Mouse (Mus musculus): ENCODE measurements around the gene Rab13. TPM values are rescaled to one million over a fixed set of nuclear protein-coding genes. Genes with fewer than 3 reads are reported as not detected.
A peak's percentile ranks its signal among the peaks of the same experiment; 100 is the strongest.

Rab13 gene
- polyA plus RNA-seq, 1 experiment = 2.6 TPM

- Histone ChIP-seq H3K4me3 (ENCODE audit: extremely low read depth, insufficient read depth, insufficient read length) (peak overlapping the region; percentile 98), H3K36me3 (ENCODE audit: control insufficient read depth, insufficient read depth, low read length) (peaks cover 28% of the 10 kb centered on the region), H3K4me1 (ENCODE audit: control insufficient read depth, insufficient read depth, insufficient read length) (peaks cover 12% of the 10 kb centered on the region; the same call in 1 of the 2 replicates), H3K27ac (ENCODE audit: insufficient read depth, low read length) (no peak overlapping the region), H3K27me3 (ENCODE audit: control insufficient read depth, insufficient read depth, low read length) (no peaks in the 10 kb centered on the region)
- 9% methylated on average over 5 of the region's 5 CpGs for WGBS
- DNase-seq (ENCODE audit: low read depth in 1 of 2, low spot score in 2 of 2) = no peak
- no peak for TF ChIP-seq CTCF (IDR thresholded peaks at IDR 0.05; ENCODE audit: extremely low read depth, insufficient read depth, insufficient read length, insufficient replicate concordance)
These were observed 772 bp upstream of the Rab13 start for GRCm38 (mm10) chr3:90212723-90213122.

DNA sequence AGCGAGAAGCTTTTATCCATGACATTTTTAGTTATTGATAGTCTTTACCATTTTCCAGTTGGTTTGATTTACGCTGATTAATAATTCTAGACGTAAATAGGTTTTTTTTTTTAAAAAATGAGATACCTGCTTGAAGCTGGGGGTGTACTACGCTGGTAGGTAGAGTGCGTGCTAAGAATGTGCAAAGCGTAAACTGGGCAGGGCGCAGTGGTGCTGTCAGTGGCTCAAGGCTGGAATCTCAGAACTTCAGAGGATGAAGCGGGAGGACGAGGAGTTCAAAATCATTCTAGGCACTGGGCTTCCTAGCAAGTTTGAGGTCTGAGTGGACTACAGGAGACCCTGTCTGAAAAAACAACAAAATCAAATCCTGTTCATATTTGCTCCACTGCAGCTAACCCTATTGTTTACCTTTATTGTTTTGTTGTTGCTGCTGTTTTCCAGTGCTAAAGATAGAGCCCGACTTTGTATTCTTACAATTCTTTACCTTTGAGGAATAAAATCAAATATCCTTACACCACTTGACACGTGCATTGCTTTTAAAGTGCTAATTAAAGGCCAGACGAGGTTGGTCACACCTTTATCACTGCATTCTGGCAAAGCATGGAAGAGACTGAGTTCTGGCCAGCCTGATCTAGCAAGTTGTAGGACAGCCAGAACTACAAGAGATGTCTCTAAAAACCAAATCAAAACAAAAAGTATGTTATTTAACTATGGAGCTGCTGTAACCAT is 625 bp downstream of the Rab13 start:
- Histone ChIP-seq H3K4me1 (ENCODE audit: control insufficient read depth, insufficient read depth, insufficient read length) (peaks cover 12% of the 10 kb centered on the region; the same call in 1 of the 2 replicates), H3K4me3 (ENCODE audit: extremely low read depth, insufficient read depth, insufficient read length) (peak overlapping the region; percentile 45), H3K27ac (ENCODE audit: insufficient read depth, low read length) (no peak overlapping the region), H3K27me3 (ENCODE audit: control insufficient read depth, insufficient read depth, low read length) (no peaks in the 10 kb centered on the region), H3K36me3 (ENCODE audit: control insufficient read depth, insufficient read depth, low read length) (peaks cover 17% of the 10 kb centered on the region)
- TF ChIP-seq CTCF (IDR thresholded peaks at IDR 0.05; ENCODE audit: extremely low read depth, insufficient read depth, insufficient read length, insufficient replicate concordance) = no peak
- TF ChIP-seq POLR2A (IDR thresholded peaks at IDR 0.05; ENCODE audit: low read depth, low read length) = no peak
- DNase-seq (ENCODE audit: low read depth in 1 of 2, low spot score in 2 of 2) = no peak
- WGBS = 43% methylated on average over 12 of the region's 12 CpGs

DNA sequence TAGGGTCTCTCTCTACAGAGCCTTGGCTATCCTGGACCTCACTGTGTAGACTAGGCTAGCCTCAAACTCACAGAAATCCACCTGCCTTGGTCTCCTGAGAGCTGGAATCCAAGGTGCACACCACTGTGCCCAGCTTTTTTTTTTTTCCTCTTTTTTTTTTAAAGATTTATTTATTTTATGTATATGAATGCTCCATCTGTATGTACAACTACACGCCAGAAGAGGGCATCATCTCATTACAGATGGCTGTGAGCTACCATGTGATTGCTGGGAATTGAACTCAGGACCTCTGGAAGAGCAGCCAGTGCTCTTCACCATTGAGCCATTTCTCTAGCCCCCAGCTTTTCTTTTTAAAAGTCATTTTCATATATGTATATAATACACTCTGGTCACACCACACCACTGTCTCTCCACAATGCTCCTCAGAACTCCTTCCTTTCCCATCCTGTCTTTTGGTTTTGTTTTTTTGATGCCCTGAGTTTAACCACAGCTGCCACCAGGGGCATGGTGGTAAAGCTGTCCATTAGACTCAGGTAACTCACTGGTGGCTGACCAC is 2.4 kb downstream of the Rab13 start:
- Histone ChIP-seq H3K27ac (ENCODE audit: insufficient read depth, low read length) (no peak overlapping the region), H3K36me3 (ENCODE audit: control insufficient read depth, insufficient read depth, low read length) (peaks cover 8% of the 10 kb centered on the region), H3K4me1 (ENCODE audit: control insufficient read depth, insufficient read depth, insufficient read length) (peaks cover 15% of the 10 kb centered on the region), H3K27me3 (ENCODE audit: control insufficient read depth, insufficient read depth, low read length) (peaks cover 3% of the 10 kb centered on the region; the same call in 1 of the 2 replicates), H3K4me3 (ENCODE audit: extremely low read depth, insufficient read depth, insufficient read length) (no peak overlapping the region)
- 33% methylated on average over 1 of the region's 1 CpGs for WGBS
- TF ChIP-seq POLR2A (IDR thresholded peaks at IDR 0.05; ENCODE audit: low read depth, low read length) (no peak), CTCF (IDR thresholded peaks at IDR 0.05; ENCODE audit: extremely low read depth, insufficient read depth, insufficient read length, insufficient replicate concordance) (no peak)
- DNase-seq (ENCODE audit: low read depth in 1 of 2, low spot score in 2 of 2) = peak in 1 of 2 experiments; percentile 10

DNA sequence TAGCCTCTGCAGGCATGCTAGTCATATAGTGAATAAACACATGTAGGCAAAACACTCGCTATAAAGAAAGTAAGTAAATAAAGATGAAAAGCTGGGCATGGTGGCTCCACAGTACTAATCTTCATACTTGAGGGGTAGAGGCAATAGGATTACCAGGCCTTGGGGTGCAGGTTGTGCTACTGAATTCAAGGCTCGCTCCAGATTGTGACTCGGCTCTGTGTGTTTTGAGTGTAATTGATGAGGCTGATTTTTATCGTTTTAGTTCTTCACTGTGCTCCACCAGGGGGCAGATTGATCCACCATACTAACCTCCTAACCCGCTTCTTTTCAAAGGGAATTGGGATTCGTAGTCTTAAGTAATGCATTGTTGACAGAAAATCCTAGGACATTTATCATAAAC is 6.6 kb downstream of the Rab13 start:
- H3K4me1 ChIP-seq (ENCODE audit: control insufficient read depth, insufficient read depth, insufficient read length) = peaks cover 3% of the 10 kb centered on the region
- peak; percentile 25 to 48 for DNase-seq (ENCODE audit: low read depth in 1 of 2, low spot score in 2 of 2)
- H3K36me3 ChIP-seq (ENCODE audit: control insufficient read depth, insufficient read depth, low read length) = no peaks in the 10 kb centered on the region
- WGBS = 13% methylated on average over 6 of the region's 6 CpGs
- no peak overlapping the region for H3K4me3 ChIP-seq (ENCODE audit: extremely low read depth, insufficient read depth, insufficient read length)
- H3K27me3 ChIP-seq (ENCODE audit: control insufficient read depth, insufficient read depth, low read length) = peaks cover 3% of the 10 kb centered on the region; the same call in 1 of the 2 replicates
- H3K27ac ChIP-seq (ENCODE audit: insufficient read depth, low read length) = no peak overlapping the region
- peak; percentile 15; the same call in 1 of the 2 replicates for TF ChIP-seq CTCF (IDR thresholded peaks at IDR 0.05; ENCODE audit: extremely low read depth, insufficient read depth, insufficient read length, insufficient replicate concordance)
- no peak for TF ChIP-seq POLR2A (IDR thresholded peaks at IDR 0.05; ENCODE audit: low read depth, low read length)

- Histone ChIP-seq H3K27ac (ENCODE audit: insufficient read depth, low read length) (peak overlapping the region; percentile 8; the same call in 1 of the 2 replicates), H3K36me3 (ENCODE audit: control insufficient read depth, insufficient read depth, low read length) (no peaks in the 10 kb centered on the region), H3K4me1 (ENCODE audit: control insufficient read depth, insufficient read depth, insufficient read length) (peaks cover 3% of the 10 kb centered on the region), H3K4me3 (ENCODE audit: extremely low read depth, insufficient read depth, insufficient read length) (peak overlapping the region; percentile 45), H3K27me3 (ENCODE audit: control insufficient read depth, insufficient read depth, low read length) (peaks cover 3% of the 10 kb centered on the region; the same call in 1 of the 2 replicates)
- WGBS = 6% methylated on average over 18 of the region's 20 CpGs
- peak in 1 of 2 experiments; percentile 17 for DNase-seq (ENCODE audit: low read depth in 1 of 2, low spot score in 2 of 2)
- TF ChIP-seq POLR2A (IDR thresholded peaks at IDR 0.05; ENCODE audit: low read depth, low read length) = no peak
These were observed 7.0 kb downstream of the Rab13 start for GRCm38 (mm10) chr3:90220531-90220951.

GRCm38 (mm10) chr3:90221123-90221522 is 7.6 kb downstream of the Rab13 start:
- H3K4me1 ChIP-seq (ENCODE audit: control insufficient read depth, insufficient read depth, insufficient read length) = peaks cover 3% of the 10 kb centered on the region
- no peak for TF ChIP-seq POLR2A (IDR thresholded peaks at IDR 0.05; ENCODE audit: low read depth, low read length)
- no peak for TF ChIP-seq CTCF (IDR thresholded peaks at IDR 0.05; ENCODE audit: extremely low read depth, insufficient read depth, insufficient read length, insufficient replicate concordance)
- no peaks in the 10 kb centered on the region for H3K36me3 ChIP-seq (ENCODE audit: control insufficient read depth, insufficient read depth, low read length)
- no peak for DNase-seq (ENCODE audit: low read depth in 1 of 2, low spot score in 2 of 2)
- peaks cover 3% of the 10 kb centered on the region; the same call in 1 of the 2 replicates for H3K27me3 ChIP-seq (ENCODE audit: control insufficient read depth, insufficient read depth, low read length)
- no peak overlapping the region for H3K4me3 ChIP-seq (ENCODE audit: extremely low read depth, insufficient read depth, insufficient read length)
- no peak overlapping the region for H3K27ac ChIP-seq (ENCODE audit: insufficient read depth, low read length)
- 42% methylated on average over 5 of the region's 5 CpGs for WGBS

GRCm38 (mm10) chr3:90222455-90222854 is 9.0 kb downstream of the Rab13 start:
- TF ChIP-seq CTCF (IDR thresholded peaks at IDR 0.05; ENCODE audit: extremely low read depth, insufficient read depth, insufficient read length, insufficient replicate concordance) (no peak), POLR2A (IDR thresholded peaks at IDR 0.05; ENCODE audit: low read depth, low read length) (no peak)
- no peak for DNase-seq (ENCODE audit: low read depth in 1 of 2, low spot score in 2 of 2)
- no peaks in the 10 kb centered on the region for H3K36me3 ChIP-seq (ENCODE audit: control insufficient read depth, insufficient read depth, low read length)
- no peak overlapping the region for H3K27ac ChIP-seq (ENCODE audit: insufficient read depth, low read length)
- 85% methylated on average over 4 of the region's 4 CpGs for WGBS
- peaks cover 3% of the 10 kb centered on the region for H3K4me1 ChIP-seq (ENCODE audit: control insufficient read depth, insufficient read depth, insufficient read length)
- H3K4me3 ChIP-seq (ENCODE audit: extremely low read depth, insufficient read depth, insufficient read length) = no peak overlapping the region
- peaks cover 3% of the 10 kb centered on the region; the same call in 1 of the 2 replicates for H3K27me3 ChIP-seq (ENCODE audit: control insufficient read depth, insufficient read depth, low read length)

All from spleen, adult 2 months (tissue).